Mouse (Mus musculus) spleen, adult 2 months (tissue): ENCODE measurements around the gene Hist1h2ao.

Source experiments
- CTCF ChIP-seq: fragments of 200-500 bp; IDR thresholded peaks from 2 replicates; pipeline ENCODE4 v1.5.1; 2011; ENCODE audit warnings: mild to moderate bottlenecking, inconsistent platforms; ENCODE audit not compliant: insufficient read depth, insufficient read length, insufficient replicate concordance; ENCODE audit errors: extremely low read depth
- POLR2A ChIP-seq: fragments of 200-500 bp; IDR thresholded peaks from 2 replicates; pipeline ENCODE4 v1.6.1; 2011; ENCODE audit warnings: low read depth, low read length, inconsistent platforms

GRCm38 (mm10) chr13:21847883-21848282 is 37.6 kb downstream of the Hist1h2ao start:
- no peak for TF ChIP-seq POLR2A
- TF ChIP-seq CTCF = no peak
